Mouse (Mus musculus): ENCODE measurements at regions not wholly inside any gene's neighbourhood (a gene's known extent, or its start where the extent isn't known, plus 50 kb on each side); places are given as distances from the start of the nearest gene placed in this dataset.
"Not testable (repeated sequence)": the region's sequence is repeated elsewhere in the genome, so short reads cannot be mapped to it uniquely, and the experiment has no call there.

- DNase-seq (ENCODE audit: low read depth): peak; percentile 32
These were observed 2129.0 kb downstream of the Cntnap5b start for GRCm38 (mm10) chr1:101901601-101902000.

- peak; percentile 38 for DNase-seq (ENCODE audit: low read depth)
These were observed 2129.7 kb downstream of the Cntnap5b start for GRCm38 (mm10) chr1:101902154-101902825.

- not testable (repeated sequence) for DNase-seq (ENCODE audit: low read depth)
These were observed 2130.3 kb downstream of the Cntnap5b start for GRCm38 (mm10) chr1:101902826-101903210.

GRCm38 (mm10) chr1:101916991-101917390 lies 2144.4 kb downstream of the Cntnap5b start:
- not testable (repeated sequence) for DNase-seq (ENCODE audit: low read depth)

GRCm38 (mm10) chr1:101918872-101919271 lies 2146.3 kb downstream of the Cntnap5b start:
- DNase-seq (ENCODE audit: low read depth): no peak

GRCm38 (mm10) chr1:101941107-101941506 lies 2168.5 kb downstream of the Cntnap5b start:
- no peak for DNase-seq (ENCODE audit: low read depth)
